Mouse (Mus musculus) intestine, embryonic 14.5 days (tissue): ENCODE measurements around the gene Kif24. TPM values are rescaled to one million over a fixed set of nuclear protein-coding genes. Genes with fewer than 3 reads are reported as not detected.

Source experiments
- ATAC-seq: fragments of 200-750 bp; cut with Nextera tagmentation; replicated peaks from 2 replicates; pipeline ENCODE4 v1.8.0; 2017; ENCODE audit warnings: low read depth, moderate number of reproducible peaks, moderate TSS enrichment, moderate library complexity; ENCODE audit not compliant: low FRiP score, low TSS enrichment
- DNase-seq: peaks from one replicate; pipeline ENCODE4 v3.0.0-alpha.2; 2018; ENCODE audit warnings: low spot score
- H3K27ac ChIP-seq: fragments of 300-500 bp; sonication (generic); 2 replicates; pipeline ENCODE4 v1.5.1; 2014; ENCODE audit warnings: low read depth, mild to moderate bottlenecking, control low read depth
- H3K27me3 ChIP-seq: fragments of 300-500 bp; sonication (generic); replicated peaks from 2 replicates; pipeline ENCODE4 v1.6.1; 2014; ENCODE audit warnings: low read length, control low read depth; ENCODE audit not compliant: control insufficient read depth, insufficient read depth
- H3K36me3 ChIP-seq: fragments of 300-500 bp; sonication (generic); 2 replicates; pipeline ENCODE4 v1.6.1; 2014; ENCODE audit warnings: low read length, control low read depth; ENCODE audit not compliant: control insufficient read depth, insufficient read depth
- H3K4me1 ChIP-seq: fragments of 300-500 bp; sonication (generic); replicated peaks from 2 replicates; pipeline ENCODE4 v1.6.1; 2014; ENCODE audit warnings: low read length, control low read depth, mixed read lengths; ENCODE audit not compliant: control insufficient read depth, insufficient read depth
- H3K4me2 ChIP-seq: fragments of 300-500 bp; sonication (generic); 2 replicates; pipeline ENCODE4 v1.6.1; 2014; ENCODE audit warnings: low read length
- H3K4me3 ChIP-seq: fragments of 300-500 bp; sonication (generic); 2 replicates; pipeline ENCODE4 v1.5.1; 2014; ENCODE audit warnings: low read depth, low read length, control low read depth, mixed read lengths
- H3K9ac ChIP-seq: fragments of 300-500 bp; sonication (generic); 2 replicates; pipeline ENCODE4 v1.6.1; 2014; ENCODE audit warnings: mild to moderate bottlenecking, low read length
- H3K9me3 ChIP-seq: fragments of 300-500 bp; sonication (generic); 2 replicates; pipeline ENCODE4 v1.6.1; 2016; ENCODE audit warnings: low read length, control low read depth; ENCODE audit not compliant: control insufficient read depth
- WGBS: fragments of 180-500 bp; shearing (Covaris S2); extraction: QIAGEN DNeasy Blood & Tissue Kit; methylation state at CpG from one replicate; pipeline ENCODE4 v1.1.7; 2014; 5-methylcytosine and 5-hydroxymethylcytosine counted together
- polyA plus RNA-seq: library from polyadenylated mRNA; unstranded; fragments of >200 nt; fragmentation: Nextera tagmentation; extraction: Ambion mirVana; gene quantifications from 2 replicates; pipeline ENCODE4 v1.2.1, GENCODE M21; 2014

The Kif24 gene
- polyA plus RNA-seq, 1 experiment from 2014 or later, result 5.9 TPM

DNA sequence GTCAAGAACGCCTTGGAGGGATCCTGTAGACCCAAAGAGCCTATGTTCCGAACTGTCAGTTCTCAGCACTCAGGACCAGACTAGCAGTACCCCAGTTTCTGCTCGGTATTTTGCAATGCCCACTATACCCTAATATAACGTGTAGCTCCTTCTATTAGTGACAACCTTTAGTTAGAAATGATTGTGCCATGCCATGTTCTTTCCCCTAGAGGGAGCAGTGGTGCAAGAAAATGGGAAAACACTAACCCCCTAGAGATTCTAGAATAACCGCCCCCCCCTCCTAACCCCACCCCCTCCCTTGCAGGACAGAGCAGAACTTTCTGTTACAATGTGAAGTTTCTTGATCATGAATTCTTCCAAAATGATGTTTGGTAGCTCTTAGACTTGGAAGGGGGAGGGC, 39.6 kb upstream of the Kif24 start:
- H3K9me3 ChIP-seq, result no peaks in the 10 kb centered on the region
- DNase-seq (no peak), ATAC-seq (no peak)
- no peak overlapping the region for H3K4me2 ChIP-seq
- H3K36me3 ChIP-seq, result no peaks in the 10 kb centered on the region
- H3K4me1 ChIP-seq, result peaks cover 6% of the 10 kb centered on the region; the same call in 1 of the 2 replicates
- no peak overlapping the region for H3K9ac ChIP-seq
- no peak overlapping the region for H3K4me3 ChIP-seq
- 74% methylated on average over 5 of the region's 5 CpGs for WGBS
- peaks cover 27% of the 10 kb centered on the region for H3K27me3 ChIP-seq
- no peak overlapping the region for H3K27ac ChIP-seq

DNA sequence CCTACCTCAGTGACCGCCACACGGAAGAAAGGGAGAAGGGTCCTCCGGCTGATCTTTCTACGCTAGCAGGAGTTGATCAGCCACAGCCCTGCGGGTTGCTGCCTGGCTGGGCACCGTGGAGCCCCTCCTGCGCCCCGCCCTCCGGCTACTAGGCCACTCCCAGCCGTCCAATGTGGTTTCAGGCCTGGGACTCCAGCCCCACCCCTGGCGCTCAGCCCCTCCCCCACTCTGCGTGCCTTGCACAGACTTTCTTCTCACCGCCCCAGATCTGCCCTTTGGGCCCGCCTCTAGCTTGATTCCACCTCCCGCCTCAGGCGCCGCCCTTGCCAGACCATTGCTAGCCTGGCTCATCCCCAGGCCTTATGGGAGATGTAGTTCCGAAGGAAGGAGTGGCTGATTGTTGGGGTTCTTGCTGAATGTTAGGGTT, 38.3 kb upstream of the Kif24 start, which contains the start of gene AI464131:
Gene AI464131 (minus strand): TSS at position 91 of the 427 bp plus-strand sequence.
- Histone ChIP-seq H3K27ac (no peak within 1 kb of the TSS), H3K9me3 (no peaks in the 10 kb centered on the region), H3K36me3 (no peaks in the 10 kb centered on the region), H3K9ac (peak within 1 kb of the TSS; percentile 10; the same call in 1 of the 2 replicates), H3K4me3 (peak within 1 kb of the TSS; percentile 40), H3K27me3 (peaks cover 40% of the 10 kb centered on the region), H3K4me1 (peaks cover 9% of the 10 kb centered on the region; the same call in 1 of the 2 replicates), H3K4me2 (peak within 1 kb of the TSS; percentile 70)
- ATAC-seq (peak; percentile 94), DNase-seq (peak; percentile 98)
- WGBS, result 0% methylated on average over 11 of the region's 18 CpGs

- peak; percentile 57 for ATAC-seq
- Histone ChIP-seq H3K4me1 (peaks cover 16% of the 10 kb centered on the region; the same call in 1 of the 2 replicates), H3K4me2 (peak overlapping the region; percentile 70), H3K27me3 (peaks cover 47% of the 10 kb centered on the region), H3K4me3 (peak overlapping the region; percentile 40), H3K9ac (peak overlapping the region; percentile 10; the same call in 1 of the 2 replicates), H3K36me3 (no peaks in the 10 kb centered on the region), H3K9me3 (no peaks in the 10 kb centered on the region), H3K27ac (no peak overlapping the region)
- WGBS, result 12% methylated on average over 20 of the region's 20 CpGs
- DNase-seq, result no peak
Measured at GRCm38 (mm10) chr4:41502171-41502940, 37.7 kb upstream of the Kif24 start.

DNA sequence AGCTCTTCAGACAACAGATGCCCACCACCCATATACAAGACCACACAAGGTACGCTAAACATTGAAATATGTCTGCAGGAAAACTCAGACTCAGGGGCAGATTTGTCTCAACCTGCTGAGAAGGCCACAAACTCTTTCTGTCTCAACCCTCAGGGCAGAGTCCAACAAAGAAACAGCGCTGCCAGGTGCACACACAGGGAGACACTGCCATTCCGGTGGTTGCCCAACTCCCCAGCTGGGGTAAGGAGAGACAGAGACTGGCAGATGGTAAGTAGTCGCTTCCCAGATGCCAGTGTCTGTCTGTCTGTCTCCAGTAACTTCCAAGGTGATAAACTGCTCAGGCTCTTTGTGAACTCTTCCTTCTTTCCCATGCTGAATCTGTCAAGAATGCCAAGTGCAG, 36.1 kb upstream of the Kif24 start:
- peaks cover 59% of the 10 kb centered on the region for H3K27me3 ChIP-seq
- peaks cover 17% of the 10 kb centered on the region; the same call in 1 of the 2 replicates for H3K4me1 ChIP-seq
- H3K36me3 ChIP-seq, result no peaks in the 10 kb centered on the region
- no peak for DNase-seq
- no peak overlapping the region for H3K4me3 ChIP-seq
- no peak for ATAC-seq
- no peak overlapping the region for H3K27ac ChIP-seq
- no peak overlapping the region for H3K9ac ChIP-seq
- 83% methylated on average over 4 of the region's 4 CpGs for WGBS
- H3K4me2 ChIP-seq, result no peak overlapping the region
- H3K9me3 ChIP-seq, result no peaks in the 10 kb centered on the region

DNA sequence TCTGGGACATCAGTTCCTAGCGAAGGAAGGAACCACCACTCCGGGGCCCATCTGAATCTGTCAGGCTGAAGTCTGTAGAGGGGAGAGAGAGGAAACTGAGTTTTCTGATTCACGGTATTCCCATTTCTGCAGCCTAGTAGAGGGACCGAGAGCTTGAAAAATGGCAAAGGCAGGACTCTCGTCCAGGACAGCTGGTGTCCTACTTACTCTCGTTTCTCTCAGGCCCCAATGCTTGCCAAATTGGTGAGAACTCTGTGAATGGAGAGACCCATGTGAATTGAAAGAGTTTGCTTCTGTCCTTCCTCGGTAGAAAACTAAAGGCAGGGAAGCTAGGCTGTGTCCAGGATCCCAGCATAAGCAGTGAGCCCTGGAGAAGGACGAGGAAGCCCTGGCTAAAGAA, 34.9 kb upstream of the Kif24 start:
- H3K36me3 ChIP-seq, result no peaks in the 10 kb centered on the region
- H3K9me3 ChIP-seq, result no peaks in the 10 kb centered on the region
- no peak overlapping the region for H3K4me3 ChIP-seq
- ATAC-seq (no peak), DNase-seq (no peak)
- H3K27me3 ChIP-seq, result peaks cover 59% of the 10 kb centered on the region
- no peak overlapping the region for H3K9ac ChIP-seq
- peaks cover 17% of the 10 kb centered on the region; the same call in 1 of the 2 replicates for H3K4me1 ChIP-seq
- no peak overlapping the region for H3K27ac ChIP-seq
- no peak overlapping the region for H3K4me2 ChIP-seq
- 69% methylated on average over 8 of the region's 8 CpGs for WGBS

DNA sequence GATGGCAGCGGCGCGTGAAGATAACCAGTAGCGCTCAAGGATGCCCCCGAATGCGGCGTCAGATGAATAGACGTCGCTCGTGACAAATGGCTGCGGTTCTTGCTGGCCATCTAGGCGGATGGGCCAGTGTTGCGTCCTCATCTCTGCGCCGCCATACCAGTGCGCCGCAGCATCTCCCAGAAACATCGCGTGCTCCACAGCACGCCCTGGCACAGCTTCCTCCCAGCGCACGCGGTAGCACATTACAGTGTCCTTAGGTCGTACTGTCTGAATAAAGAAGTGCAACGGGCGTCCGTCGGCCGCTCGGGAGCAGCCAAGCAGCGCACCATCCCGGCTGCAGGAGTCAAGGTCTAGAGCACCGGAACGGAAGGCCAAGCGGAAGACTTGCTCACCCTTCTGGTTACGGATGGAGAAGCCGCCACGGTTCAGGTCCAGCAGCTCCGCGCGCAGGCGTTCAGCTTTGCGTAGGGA, 34.3 kb upstream of the Kif24 start:
- Histone ChIP-seq H3K4me3 (peak overlapping the region; percentile 31), H3K36me3 (no peaks in the 10 kb centered on the region), H3K9ac (no peak overlapping the region), H3K9me3 (no peaks in the 10 kb centered on the region), H3K4me2 (peak overlapping the region; percentile 42), H3K27me3 (peaks cover 59% of the 10 kb centered on the region), H3K4me1 (peaks cover 17% of the 10 kb centered on the region; the same call in 1 of the 2 replicates), H3K27ac (no peak overlapping the region)
- peak; percentile 73 for DNase-seq
- 8% methylated on average over 43 of the region's 43 CpGs for WGBS
- ATAC-seq, result no peak

DNA sequence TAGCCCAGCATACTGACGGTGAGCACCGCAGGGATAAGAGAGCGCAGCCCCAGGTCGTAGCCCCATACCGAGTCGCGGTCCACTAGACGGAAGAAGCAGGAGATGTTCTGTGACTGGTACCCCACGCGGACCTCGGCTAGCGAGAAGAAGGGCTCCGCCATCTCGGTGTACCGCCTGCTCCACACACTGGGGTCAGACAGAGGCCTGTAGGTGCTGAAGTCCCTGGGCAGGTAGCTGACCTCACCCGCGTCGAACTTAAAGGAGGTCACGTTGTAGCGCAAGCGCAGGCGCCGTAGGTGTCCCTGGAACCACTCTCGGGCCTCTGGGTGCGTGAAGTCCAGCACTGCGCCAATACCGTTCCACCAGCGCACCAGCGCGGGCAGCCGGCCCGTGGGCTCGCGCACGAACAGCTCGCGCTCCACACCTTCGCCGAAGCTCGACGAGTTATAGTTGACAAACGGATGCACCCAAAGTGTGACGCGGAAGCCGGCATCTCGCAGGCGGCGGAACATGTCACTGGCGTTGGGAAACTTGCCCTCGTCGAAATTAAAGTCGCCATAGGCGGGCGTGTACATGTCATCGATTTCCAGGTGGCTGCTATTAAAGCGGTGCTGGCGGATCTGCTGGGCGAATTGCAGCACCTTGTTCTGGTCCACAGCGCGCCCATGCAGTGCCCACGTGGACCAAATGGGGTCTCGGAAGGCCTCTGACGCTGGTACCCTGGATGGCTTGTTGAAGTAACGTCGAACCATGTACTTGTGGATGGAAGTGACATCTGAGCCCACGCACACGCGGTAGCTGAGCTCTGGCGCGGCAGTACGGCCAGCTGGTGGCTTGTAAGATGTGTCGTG, 33.5 kb upstream of the Kif24 start:
- H3K9ac ChIP-seq, result no peak overlapping the region
- H3K27me3 ChIP-seq, result peaks cover 59% of the 10 kb centered on the region
- H3K27ac ChIP-seq, result no peak overlapping the region
- DNase-seq, result peak; percentile 74
- H3K4me3 ChIP-seq, result peak overlapping the region; percentile 31
- whole genome bisulfite sequencing, result 10% methylated on average over 72 of the region's 72 CpGs
- no peak for ATAC-seq
- H3K36me3 ChIP-seq, result no peaks in the 10 kb centered on the region
- peak overlapping the region; percentile 61 for H3K4me2 ChIP-seq
- peaks cover 17% of the 10 kb centered on the region; the same call in 1 of the 2 replicates for H3K4me1 ChIP-seq
- no peaks in the 10 kb centered on the region for H3K9me3 ChIP-seq

DNA sequence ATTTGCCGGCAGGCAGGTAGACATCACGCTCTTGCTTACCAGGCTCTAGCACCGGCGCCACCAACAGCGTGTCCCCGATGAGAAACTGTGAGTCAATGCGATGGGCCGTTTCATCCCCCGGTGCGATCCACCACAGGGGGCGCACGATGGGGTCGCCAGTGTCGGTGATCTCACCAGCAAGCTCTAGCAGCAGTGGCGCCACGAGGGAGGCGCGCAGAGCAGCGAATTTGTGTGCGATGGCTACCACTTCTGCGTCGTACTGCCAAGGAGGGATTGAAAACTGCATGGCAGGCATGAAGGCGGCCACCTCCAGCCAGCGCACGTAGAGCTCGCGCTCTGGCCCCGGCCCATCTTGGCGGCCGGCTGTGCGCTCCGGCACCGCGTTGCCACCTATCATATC, 32.9 kb upstream of the Kif24 start:
- Histone ChIP-seq H3K4me3 (peak overlapping the region; percentile 31), H3K4me1 (peaks cover 16% of the 10 kb centered on the region; the same call in 1 of the 2 replicates), H3K36me3 (no peaks in the 10 kb centered on the region), H3K4me2 (peak overlapping the region; percentile 61), H3K9me3 (no peaks in the 10 kb centered on the region), H3K27ac (no peak overlapping the region), H3K27me3 (peaks cover 59% of the 10 kb centered on the region), H3K9ac (no peak overlapping the region)
- 3% methylated on average over 34 of the region's 34 CpGs for WGBS
- DNase-seq (no peak), ATAC-seq (0 out of 2 replicates have a peak, but pooled peaks have one; percentile 16)
